Mouse (Mus musculus): ENCODE measurements around the gene Ring1. TPM values are rescaled to one million over a fixed set of nuclear protein-coding genes. Genes with fewer than 3 reads are reported as not detected.

Gene Ring1
- polyA plus RNA-seq, 1 experiment from 2014 or later, result 5.4 TPM

GRCm38 (mm10) chr17:33978631-33979031, 45.8 kb downstream of the Ring1 start:
- H3K9ac ChIP-seq (ENCODE audit: low read length), result peak overlapping the region; percentile 46; the same call in 1 of the 2 replicates
- no peaks in the 10 kb centered on the region for H3K36me3 ChIP-seq (ENCODE audit: control insufficient read depth, insufficient read depth, low read length)
- 0 out of 2 replicates have a peak, but pooled peaks have one; percentile 23 for ATAC-seq (ENCODE audit: insufficient number of reproducible peaks, insufficient read depth, low FRiP score, low read depth)
- peak overlapping the region; percentile 63 for H3K4me2 ChIP-seq (ENCODE audit: low read length)
- H3K27ac ChIP-seq (replicated peaks in 1 of 2; ENCODE audit: control insufficient read depth in 1 of 2, insufficient read depth in 1 of 2, low read depth in 2 of 2, low read length in 2 of 2), result no peak overlapping the region
- H3K9me3 ChIP-seq (ENCODE audit: control insufficient read depth, low read length), result no peaks in the 10 kb centered on the region
- peaks cover 46% of the 10 kb centered on the region for H3K27me3 ChIP-seq (ENCODE audit: control insufficient read depth, insufficient read depth, low read length)
- under 1% methylated on average over 17 of the region's 17 CpGs for WGBS
- peak overlapping the region; percentile 35 to 36; a peak in 3 of 4 replicates for H3K4me3 ChIP-seq (ENCODE audit: control insufficient read depth in 1 of 2, insufficient read depth in 1 of 2, low read depth in 1 of 2, low read length in 2 of 2)
- peaks cover 11 to 12% of the 10 kb centered on the region in 2 experiments; a peak in 2 of 4 replicates for H3K4me1 ChIP-seq (ENCODE audit: control insufficient read depth in 2 of 2, insufficient read depth in 2 of 2, low read length in 2 of 2)

GRCm38 (mm10) chr17:33977861-33978557, 46.5 kb downstream of the Ring1 start:
- Histone ChIP-seq H3K4me3 (ENCODE audit: control insufficient read depth in 1 of 2, insufficient read depth in 1 of 2, low read depth in 1 of 2, low read length in 2 of 2) (peak overlapping the region; percentile 35 to 36), H3K27me3 (ENCODE audit: control insufficient read depth, insufficient read depth, low read length) (peaks cover 47% of the 10 kb centered on the region), H3K36me3 (ENCODE audit: control insufficient read depth, insufficient read depth, low read length) (no peaks in the 10 kb centered on the region), H3K9me3 (ENCODE audit: control insufficient read depth, low read length) (no peaks in the 10 kb centered on the region), H3K4me2 (ENCODE audit: low read length) (peak overlapping the region; percentile 63), H3K9ac (ENCODE audit: low read length) (peak overlapping the region; percentile 46; the same call in 1 of the 2 replicates), H3K27ac (replicated peaks in 1 of 2; ENCODE audit: control insufficient read depth in 1 of 2, insufficient read depth in 1 of 2, low read depth in 2 of 2, low read length in 2 of 2) (no peak overlapping the region), H3K4me1 (ENCODE audit: control insufficient read depth in 2 of 2, insufficient read depth in 2 of 2, low read length in 2 of 2) (peaks cover 11 to 12% of the 10 kb centered on the region in 2 experiments; a peak in 2 of 4 replicates)
- no peak for ATAC-seq (ENCODE audit: insufficient number of reproducible peaks, insufficient read depth, low FRiP score, low read depth)
- WGBS, result 2% methylated on average over 56 of the region's 57 CpGs

- peaks cover 28% of the 10 kb centered on the region for H3K27me3 ChIP-seq (ENCODE audit: control insufficient read depth, insufficient read depth, low read length)
- no peak for ATAC-seq (ENCODE audit: insufficient number of reproducible peaks, insufficient read depth, low FRiP score, low read depth)
- 47% methylated on average over 3 of the region's 3 CpGs for WGBS
These were observed 50.9 kb downstream of the Ring1 start for GRCm38 (mm10) chr17:33973572-33973971.

GRCm38 (mm10) chr17:33972691-33973090, 51.8 kb downstream of the Ring1 start:
- 0 out of 2 replicates have a peak, but pooled peaks have one; percentile 28 for ATAC-seq (ENCODE audit: insufficient number of reproducible peaks, insufficient read depth, low FRiP score, low read depth)
- 0 out of 2 replicates have a peak, but pooled peaks cover 6% of the 10 kb centered on the region for H3K9me3 ChIP-seq (ENCODE audit: control insufficient read depth, low read length)

More at GRCm38 (mm10) chr17:33973572-33973971, 50.9 kb downstream of the Ring1 start:
- H3K27ac ChIP-seq (replicated peaks in 1 of 2; ENCODE audit: control insufficient read depth in 1 of 2, insufficient read depth in 1 of 2, low read depth in 2 of 2, low read length in 2 of 2), result no peak overlapping the region
- 0 out of 2 replicates have a peak, but pooled peaks cover 6% of the 10 kb centered on the region for H3K9me3 ChIP-seq (ENCODE audit: control insufficient read depth, low read length)
- H3K4me1 ChIP-seq (ENCODE audit: control insufficient read depth in 2 of 2, insufficient read depth in 2 of 2, low read length in 2 of 2), result peaks cover 3 to 4% of the 10 kb centered on the region in 2 experiments; a peak in 2 of 4 replicates
- no peak overlapping the region for H3K9ac ChIP-seq (ENCODE audit: low read length)
- no peaks in the 10 kb centered on the region for H3K36me3 ChIP-seq (ENCODE audit: control insufficient read depth, insufficient read depth, low read length)
- no peak overlapping the region for H3K4me3 ChIP-seq (ENCODE audit: control insufficient read depth in 1 of 2, insufficient read depth in 1 of 2, low read depth in 1 of 2, low read length in 2 of 2)
- H3K4me2 ChIP-seq (ENCODE audit: low read length), result no peak overlapping the region

More at GRCm38 (mm10) chr17:33972691-33973090, 51.8 kb downstream of the Ring1 start:
- H3K9ac ChIP-seq (ENCODE audit: low read length), result no peak overlapping the region
- no peak overlapping the region for H3K4me3 ChIP-seq (ENCODE audit: control insufficient read depth in 1 of 2, insufficient read depth in 1 of 2, low read depth in 1 of 2, low read length in 2 of 2)
- H3K4me1 ChIP-seq (ENCODE audit: control insufficient read depth in 2 of 2, insufficient read depth in 2 of 2, low read length in 2 of 2), result no peaks in the 10 kb centered on the region
- WGBS, result 8% methylated on average over 1 of the region's 1 CpGs
- H3K27ac ChIP-seq (replicated peaks in 1 of 2; ENCODE audit: control insufficient read depth in 1 of 2, insufficient read depth in 1 of 2, low read depth in 2 of 2, low read length in 2 of 2), result no peak overlapping the region
- H3K27me3 ChIP-seq (ENCODE audit: control insufficient read depth, insufficient read depth, low read length), result peaks cover 19% of the 10 kb centered on the region
- no peak overlapping the region for H3K4me2 ChIP-seq (ENCODE audit: low read length)
- no peaks in the 10 kb centered on the region for H3K36me3 ChIP-seq (ENCODE audit: control insufficient read depth, insufficient read depth, low read length)

MicroRNA genes within 50 kb of the gene (microRNA counts, 519-probe panel; counts per million panel counts)
- microRNA mmu-miR-219, result 322 counts per million, percentile 70 among the panel's probes with 10 or more counts

Small RNA genes lying within 50 kb of the gene (microRNA-seq; reads per million reads assigned to microRNA genes)
- gene Mir219a-1 (not detected), gene Mir219c (not detected)

Other genes with a start within 250 kb of the Ring1 start
- 13.5 and 16.4 TPM in 2 replicates for gene Angptl4, start 242.8 kb downstream of the Ring1 start, polyA plus RNA-seq (2014; fragmentation: Nextera tagmentation; extraction: Ambion mirVana)
- 53.8 and 54.2 TPM in 2 replicates for gene Kank3, start 214.2 kb downstream of the Ring1 start, polyA plus RNA-seq (2014; fragmentation: Nextera tagmentation; extraction: Ambion mirVana)
- 653 and 768 TPM in 2 replicates for gene Rps28, start 200.1 kb downstream of the Ring1 start, polyA plus RNA-seq (2014; fragmentation: Nextera tagmentation; extraction: Ambion mirVana)
- 628 and 707 TPM in 2 replicates for gene Ndufa7, start 200.1 kb downstream of the Ring1 start, polyA plus RNA-seq (2014; fragmentation: Nextera tagmentation; extraction: Ambion mirVana)
- gene Cd320, start 181.6 kb downstream of the Ring1 start, polyA plus RNA-seq (2014; fragmentation: Nextera tagmentation; extraction: Ambion mirVana), result 43.5 and 49.2 TPM in 2 replicates
- not detected in 2 replicates for gene Gm7029, start 150.8 kb downstream of the Ring1 start, polyA plus RNA-seq (2014; fragmentation: Nextera tagmentation; extraction: Ambion mirVana)
- 4.5 and 5.4 TPM in 2 replicates for gene Kifc1, start 134.0 kb downstream of the Ring1 start, polyA plus RNA-seq (2014; fragmentation: Nextera tagmentation; extraction: Ambion mirVana)
- gene Platr17, start 119.5 kb downstream of the Ring1 start, polyA plus RNA-seq (2014; fragmentation: Nextera tagmentation; extraction: Ambion mirVana), result 0.26 and 0.35 TPM in 2 replicates
- 24.5 and 27.2 TPM in 2 replicates for gene Daxx, start 115.3 kb downstream of the Ring1 start, polyA plus RNA-seq (2014; fragmentation: Nextera tagmentation; extraction: Ambion mirVana)
- gene Tapbp, start 108.8 kb downstream of the Ring1 start, polyA plus RNA-seq (2014; fragmentation: Nextera tagmentation; extraction: Ambion mirVana), result 44.9 and 47.1 TPM in 2 replicates
- 4.5 and 8.9 TPM in 2 replicates for gene Zbtb22, start 108.8 kb downstream of the Ring1 start, polyA plus RNA-seq (2014; fragmentation: Nextera tagmentation; extraction: Ambion mirVana)
- gene Rgl2, start 95.1 kb downstream of the Ring1 start, polyA plus RNA-seq (2014; fragmentation: Nextera tagmentation; extraction: Ambion mirVana), result 30.3 and 38.9 TPM in 2 replicates
- gene Pfdn6, start 84.3 kb downstream of the Ring1 start, polyA plus RNA-seq (2014; fragmentation: Nextera tagmentation; extraction: Ambion mirVana), result 110 TPM in 2 replicates
- gene Wdr46, start 84.0 kb downstream of the Ring1 start, polyA plus RNA-seq (2014; fragmentation: Nextera tagmentation; extraction: Ambion mirVana), result 14.7 and 15.5 TPM in 2 replicates
- 3.8 and 4.6 TPM in 2 replicates for gene B3galt4, start 73.2 kb downstream of the Ring1 start, polyA plus RNA-seq (2014; fragmentation: Nextera tagmentation; extraction: Ambion mirVana)
- 27.6 and 30.6 TPM in 2 replicates for gene Vps52, start 68.9 kb downstream of the Ring1 start, polyA plus RNA-seq (2014; fragmentation: Nextera tagmentation; extraction: Ambion mirVana)
- 1,085 and 1,186 TPM in 2 replicates for gene Rps18, start 68.7 kb downstream of the Ring1 start, polyA plus RNA-seq (2014; fragmentation: Nextera tagmentation; extraction: Ambion mirVana)
- gene H2-K1, start 24.3 kb downstream of the Ring1 start, polyA plus RNA-seq (2014; fragmentation: Nextera tagmentation; extraction: Ambion mirVana), result 32.3 and 37.8 TPM in 2 replicates
- gene H2-Ke6, start 3.4 kb upstream of the Ring1 start, polyA plus RNA-seq (2014; fragmentation: Nextera tagmentation; extraction: Ambion mirVana), result 46.8 and 57.7 TPM in 2 replicates
- 48.0 and 53.2 TPM in 2 replicates for gene Slc39a7, start 7.0 kb upstream of the Ring1 start, polyA plus RNA-seq (2014; fragmentation: Nextera tagmentation; extraction: Ambion mirVana)
- gene Rxrb, start 7.1 kb upstream of the Ring1 start, polyA plus RNA-seq (2014; fragmentation: Nextera tagmentation; extraction: Ambion mirVana), result 14.2 and 16.4 TPM in 2 replicates
- 0.32 and 0.51 TPM in 2 replicates for gene Col11a2, start 14.8 kb upstream of the Ring1 start, polyA plus RNA-seq (2014; fragmentation: Nextera tagmentation; extraction: Ambion mirVana)
- 0.78 TPM in 1 of 2 replicates, not detected in the other for gene H2-Oa, start 67.7 kb upstream of the Ring1 start, polyA plus RNA-seq (2014; fragmentation: Nextera tagmentation; extraction: Ambion mirVana)
- 5.7 and 9.3 TPM in 2 replicates for gene H2-DMa, start 94.9 kb upstream of the Ring1 start, polyA plus RNA-seq (2014; fragmentation: Nextera tagmentation; extraction: Ambion mirVana)
- 72.8 and 74.9 TPM in 2 replicates for gene Brd2, start 98.0 kb upstream of the Ring1 start, polyA plus RNA-seq (2014; fragmentation: Nextera tagmentation; extraction: Ambion mirVana)
- gene H2-DMb2, start 118.6 kb upstream of the Ring1 start, polyA plus RNA-seq (2014; fragmentation: Nextera tagmentation; extraction: Ambion mirVana), result 0.32 and 0.36 TPM in 2 replicates
- 0.38 and 0.62 TPM in 2 replicates for gene H2-DMb1, start 128.4 kb upstream of the Ring1 start, polyA plus RNA-seq (2014; fragmentation: Nextera tagmentation; extraction: Ambion mirVana)
- gene Tap1, start 162.9 kb upstream of the Ring1 start, polyA plus RNA-seq (2014; fragmentation: Nextera tagmentation; extraction: Ambion mirVana), result 1.7 and 1.9 TPM in 2 replicates
- 1.6 and 1.7 TPM in 2 replicates for gene Psmb9, start 163.1 kb upstream of the Ring1 start, polyA plus RNA-seq (2014; fragmentation: Nextera tagmentation; extraction: Ambion mirVana)
- 4.4 and 4.6 TPM in 2 replicates for gene Psmb8, start 173.0 kb upstream of the Ring1 start, polyA plus RNA-seq (2014; fragmentation: Nextera tagmentation; extraction: Ambion mirVana)
- 2.1 and 2.8 TPM in 2 replicates for gene Tap2, start 178.8 kb upstream of the Ring1 start, polyA plus RNA-seq (2014; fragmentation: Nextera tagmentation; extraction: Ambion mirVana)
- not detected in 2 replicates for gene H2-Ob, start 214.2 kb upstream of the Ring1 start, polyA plus RNA-seq (2014; fragmentation: Nextera tagmentation; extraction: Ambion mirVana)
- gene H2-Ab1, start 233.0 kb upstream of the Ring1 start, polyA plus RNA-seq (2014; fragmentation: Nextera tagmentation; extraction: Ambion mirVana), result 7.0 and 10.0 TPM in 2 replicates

All from heart, embryonic 14.5 days (tissue).